ENCODE assay signal across 8 mouse cellular contexts in the genomic region with DNA sequence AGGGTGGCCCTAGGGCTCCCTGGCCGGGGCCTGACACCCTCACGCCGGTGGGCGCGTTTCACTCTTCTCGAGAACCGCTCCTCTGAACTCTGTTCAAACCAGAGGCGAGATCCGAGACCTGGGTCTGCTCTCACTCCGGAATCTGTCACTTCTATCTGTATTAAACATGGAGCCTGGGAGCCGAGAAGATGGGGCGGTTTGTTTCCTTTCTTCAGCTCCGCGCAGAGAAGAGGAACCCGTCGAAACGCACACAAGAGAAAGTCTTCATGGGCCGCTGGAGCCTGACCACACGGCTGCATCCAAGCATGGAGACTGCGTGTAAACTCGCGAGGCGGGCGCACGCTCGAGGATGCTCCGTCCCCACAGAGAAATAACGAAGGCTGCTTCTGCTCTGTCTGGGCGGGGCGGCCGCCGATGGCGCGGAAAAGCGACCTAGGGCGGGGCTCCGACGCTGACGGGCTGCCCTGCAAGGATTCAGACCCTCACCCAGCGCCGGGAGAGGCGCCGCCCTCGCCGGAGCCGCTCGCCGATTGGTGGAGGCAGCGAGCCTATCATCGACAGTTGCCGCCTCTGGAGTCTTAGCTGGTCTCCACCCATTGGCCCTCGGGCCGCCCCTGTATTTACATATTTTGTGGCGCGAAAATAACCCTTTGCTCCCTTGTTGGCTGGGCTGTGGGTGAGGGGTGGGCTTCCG. TPM values are rescaled to one million over a fixed set of nuclear protein-coding genes. Genes with fewer than 3 reads are reported as not detected.
DNase-seq lines count a peak whose midpoint lies in the region; ATAC-seq and TF ChIP-seq lines count a peak whose summit lies in the region.

No protein-coding gene starts in this region.

- no peaks in the 10 kb centered on the region for H3K79me3 ChIP-seq in C2C12 (ENCODE audit: low read depth)

- intact Hi-C loops in heart, postnatal 10 days (cut with DNase I): loop anchor here (2.0 kb wide), 2 partner anchors 101 to 1963 kb away; partner anchors contain the start of gene Ccdc126

- peak; percentile 93 for ATAC-seq in embryonic facial prominence, embryonic 11.5 days (replicated peaks; ENCODE audit: insufficient number of reproducible peaks, low FRiP score, low TSS enrichment, low read depth)
- ATAC-seq in limb, embryonic 11.5 days (ENCODE audit: insufficient number of reproducible peaks, low FRiP score, low TSS enrichment, low read depth): peak; percentile 93
- peak; percentile 93 for ATAC-seq in midbrain, embryonic 13.5 days

- H3K79me2 ChIP-seq in C2C12 (ENCODE audit: control insufficient read depth, insufficient read depth): no peaks in the 10 kb centered on the region

- TF ChIP-seq CTCF in C2C12 (IDR thresholded peaks at IDR 0.05; ENCODE audit: control insufficient read depth, insufficient read depth, insufficient read length): no peak

- no peaks in the 10 kb centered on the region for H3K36me3 ChIP-seq in C2C12 (ENCODE audit: control insufficient read depth, insufficient read depth)
- no peaks in the 10 kb centered on the region for H3K36me3 ChIP-seq in embryonic facial prominence, embryonic 11.5 days (replicated peaks; ENCODE audit: control insufficient read depth, insufficient read depth, low read depth, low read length)
- H3K36me3 ChIP-seq in limb, embryonic 11.5 days (ENCODE audit: control insufficient read depth, insufficient read depth, low read length): no peaks in the 10 kb centered on the region
- H3K36me3 ChIP-seq in midbrain, embryonic 13.5 days: no peaks in the 10 kb centered on the region

- H3K4me2 ChIP-seq in embryonic facial prominence, embryonic 11.5 days (ENCODE audit: low read depth, low read length): peak overlapping the region; percentile 74
- peak overlapping the region; percentile 53 for H3K4me2 ChIP-seq in limb, embryonic 11.5 days (ENCODE audit: low read depth, severe bottlenecking)
- peak overlapping the region; percentile 71 for H3K4me2 ChIP-seq in midbrain, embryonic 13.5 days (replicated peaks)

- peak; percentile 25 for DNase-seq in T-cell, adult 2 months (ENCODE audit: low spot score)
- DNase-seq in embryonic facial prominence, embryonic 11.5 days (ENCODE audit: low spot score): peak; percentile 99
- peak; percentile 90 to 93 for DNase-seq in heart, postnatal 10 days
- DNase-seq in limb, embryonic 11.5 days (ENCODE audit: low spot score): peak; percentile 99
- DNase-seq in spleen, postnatal 4 days (ENCODE audit: low spot score in 2 of 2): peak; percentile 97 to 98
- DNase-seq in layer of hippocampus, adult 9-11 months: no peak

- no peaks in the 10 kb centered on the region for H3K4me1 ChIP-seq in embryonic facial prominence, embryonic 11.5 days (ENCODE audit: control insufficient read depth, insufficient read depth, low read length)
- peaks cover 5% of the 10 kb centered on the region; the same call in 1 of the 2 replicates for H3K4me1 ChIP-seq in limb, embryonic 11.5 days (ENCODE audit: control insufficient read depth, insufficient read depth, low read length)
- H3K4me1 ChIP-seq in midbrain, embryonic 13.5 days (replicated peaks): peaks cover 25% of the 10 kb centered on the region

- peak overlapping the region; percentile 11 for H3K4me3 ChIP-seq in C2C12 (ENCODE audit: insufficient read depth, poor library complexity, severe bottlenecking)
- peak overlapping the region; percentile 66 for H3K4me3 ChIP-seq in embryonic facial prominence, embryonic 11.5 days (ENCODE audit: low read depth, low read length)
- peak overlapping the region; percentile 58 for H3K4me3 ChIP-seq in limb, embryonic 11.5 days (ENCODE audit: low read depth, low read length)
- H3K4me3 ChIP-seq in midbrain, embryonic 13.5 days (replicated peaks): peak overlapping the region; percentile 56

- H3K9me3 ChIP-seq in embryonic facial prominence, embryonic 11.5 days (replicated peaks; ENCODE audit: control insufficient read depth, low read length): no peaks in the 10 kb centered on the region
- no peaks in the 10 kb centered on the region for H3K9me3 ChIP-seq in limb, embryonic 11.5 days (ENCODE audit: control insufficient read depth, low read length)
- H3K9me3 ChIP-seq in midbrain, embryonic 13.5 days: no peaks in the 10 kb centered on the region

- H3ac ChIP-seq in C2C12 (ENCODE audit: control insufficient read depth, insufficient read length, low read depth): peak overlapping the region; percentile 52

- H3K9ac ChIP-seq in embryonic facial prominence, embryonic 11.5 days (replicated peaks; ENCODE audit: low read length): peak overlapping the region; percentile 80
- peak overlapping the region; percentile 85 for H3K9ac ChIP-seq in limb, embryonic 11.5 days (ENCODE audit: low read length)
- H3K9ac ChIP-seq in midbrain, embryonic 13.5 days (replicated peaks): peak overlapping the region; percentile 70

- peaks cover 52% of the 10 kb centered on the region for H3K27me3 ChIP-seq in C2C12 (ENCODE audit: control insufficient read depth, insufficient read depth, insufficient read length)
- no peaks in the 10 kb centered on the region for H3K27me3 ChIP-seq in embryonic facial prominence, embryonic 11.5 days (ENCODE audit: control insufficient read depth, insufficient read depth, low read length)
- H3K27me3 ChIP-seq in limb, embryonic 11.5 days (ENCODE audit: control insufficient read depth, insufficient read depth, low read length): no peaks in the 10 kb centered on the region
- no peaks in the 10 kb centered on the region for H3K27me3 ChIP-seq in midbrain, embryonic 13.5 days

- under 1% methylated on average over 56 of the region's 56 CpGs for WGBS in embryonic facial prominence, embryonic 11.5 days
- under 1% methylated on average over 56 of the region's 56 CpGs for WGBS in limb, embryonic 11.5 days
- WGBS in midbrain, embryonic 13.5 days: under 1% methylated on average over 56 of the region's 56 CpGs

- H3K27ac ChIP-seq in embryonic facial prominence, embryonic 11.5 days (replicated peaks; ENCODE audit: low read depth, low read length): peak overlapping the region; percentile 96
- peak overlapping the region; percentile 88 for H3K27ac ChIP-seq in limb, embryonic 11.5 days (replicated peaks; ENCODE audit: low read depth, low read length)
- H3K27ac ChIP-seq in midbrain, embryonic 13.5 days: peak overlapping the region; percentile 90

TF ChIP-seq in C2C12, 6 proteins besides CTCF, POLR2A, EP300 and RAD21:
- no peak for TF ChIP-seq CEBPB (IDR thresholded peaks at IDR 0.05; ENCODE audit: low read depth)
- TF ChIP-seq MYOG (IDR thresholded peaks at IDR 0.05; ENCODE audit: control insufficient read depth, extremely low read depth, insufficient read length): no peak
- no peak for TF ChIP-seq MAX (IDR thresholded peaks at IDR 0.05)
- TF ChIP-seq MYOD1 (IDR thresholded peaks at IDR 0.05; ENCODE audit: control insufficient read depth, insufficient read length, low read depth): no peak
- no peak for TF ChIP-seq USF1 (IDR thresholded peaks at IDR 0.05; ENCODE audit: low read depth)
- TF ChIP-seq FOSL1 (IDR thresholded peaks at IDR 0.05; ENCODE audit: insufficient read depth, low read length, poor library complexity, severe bottlenecking): no peak

RNA-seq across cellular contexts. Expression of gene Igf2bp3, which starts 3.0 kb away (rescaled TPM):
- 0.30 TPM for polyA plus RNA-seq in C2C12 (2012; fragmentation: generic; extraction: Trizol)
- 138 and 149 TPM in 2 replicates for polyA plus RNA-seq in embryonic facial prominence, embryonic 11.5 days (2014; fragmentation: Nextera tagmentation; extraction: Ambion mirVana)
- 1 to 10 TPM; 4.3 to 4.5 TPM for total RNA-seq in heart, postnatal 10 days (2021)
- 140 and 155 TPM in 2 replicates for polyA plus RNA-seq in limb, embryonic 11.5 days (2014; fragmentation: Nextera tagmentation; extraction: Ambion mirVana)
- 53.7 and 57.8 TPM in 2 replicates for polyA plus RNA-seq in midbrain, embryonic 13.5 days (2015; fragmentation: Nextera tagmentation; extraction: Ambion mirVana)

RNA-seq across cellular contexts. Expression of gene Tra2a, which starts 46.1 kb away (rescaled TPM):
- polyA plus RNA-seq in C2C12 (2012; fragmentation: generic; extraction: Trizol): 48.5 TPM
- polyA plus RNA-seq in embryonic facial prominence, embryonic 11.5 days (2014; fragmentation: Nextera tagmentation; extraction: Ambion mirVana): 53.3 and 55.5 TPM in 2 replicates
- total RNA-seq in heart, postnatal 10 days (2021): 10 to 100 TPM; 28.1 to 36.9 TPM
- polyA plus RNA-seq in limb, embryonic 11.5 days (2014; fragmentation: Nextera tagmentation; extraction: Ambion mirVana): 64.2 and 75.1 TPM in 2 replicates
- 160 and 164 TPM in 2 replicates for polyA plus RNA-seq in midbrain, embryonic 13.5 days (2015; fragmentation: Nextera tagmentation; extraction: Ambion mirVana)

Comparison
In these comparisons a context has a peak if more than half of its experiments do, and no peak if none do; other contexts are left out.
1. H3K4me3 ChIP-seq: peak in every context shown above with its lines; median percentile 66 in embryonic facial prominence, embryonic 11.5 days; 58 in limb, embryonic 11.5 days; 56 in midbrain, embryonic 13.5 days; 11 in C2C12.
2. RNA of gene Igf2bp3, which starts 3.0 kb away (polyA plus RNA-seq): 138 to 149 TPM in embryonic facial prominence, embryonic 11.5 days, 140 to 155 TPM in limb, embryonic 11.5 days and 53.7 to 57.8 TPM in midbrain, embryonic 13.5 days; 0.30 TPM in C2C12 (single experiment); every median in the first group is over 10 times any median in the second.
3. Peak in every context shown above with its lines, with median percentiles within 50 percentile points of each other: ATAC-seq, H3K27ac ChIP-seq, H3K4me2 ChIP-seq and H3K9ac ChIP-seq.